Mouse (Mus musculus): ENCODE results near the gene Nedd4.
"Not testable (repeated sequence)": the region's sequence is repeated elsewhere in the genome, so short reads cannot be mapped to it uniquely, and the experiment has no call there.

- TF ChIP-seq CTCF (IDR thresholded peaks at IDR 0.05; ENCODE audit: control insufficient read depth, insufficient read depth, insufficient read length); CEBPB (IDR thresholded peaks at IDR 0.05; ENCODE audit: low read depth); USF1 (IDR thresholded peaks at IDR 0.05; ENCODE audit: low read depth); MAX (IDR thresholded peaks at IDR 0.05): not testable (repeated sequence)
Observed at GRCm38 (mm10) chr9:72666352-72667021, 4.3 kb downstream of the Nedd4 start.
